Mouse (Mus musculus): Measurements from ENCODE around the gene Jarid2. TPM values are rescaled to one million over a fixed set of nuclear protein-coding genes. Genes with fewer than 3 reads are reported as not detected.

Jarid2 gene
- polyA plus RNA-seq, 1 experiment: 21.0 TPM

GRCm38 (mm10) chr13:44903416-44903815 is 174.1 kb downstream of the Jarid2 start:
- H3K27ac ChIP-seq (ENCODE audit: control insufficient read depth, insufficient read depth, low read depth, low read length): no peak overlapping the region
- TF ChIP-seq CTCF (IDR thresholded peaks at IDR 0.05; ENCODE audit: control insufficient read depth, insufficient read depth, insufficient replicate concordance, low read depth, low read length) (no peak), POLR2A (IDR thresholded peaks at IDR 0.05; ENCODE audit: control insufficient read depth, low read depth, low read length) (no peak)
- no peaks in the 10 kb centered on the region for H3K36me3 ChIP-seq (ENCODE audit: control insufficient read depth, insufficient read depth, low read length)
- peaks cover 3% of the 10 kb centered on the region; the same call in 1 of the 2 replicates for H3K4me1 ChIP-seq (ENCODE audit: control insufficient read depth, insufficient read depth, low read length)
- H3K27me3 ChIP-seq (ENCODE audit: control insufficient read depth, insufficient read depth, low read length): no peaks in the 10 kb centered on the region
- no peak overlapping the region for H3K4me3 ChIP-seq (ENCODE audit: control insufficient read depth, low read depth, low read length)

DNA sequence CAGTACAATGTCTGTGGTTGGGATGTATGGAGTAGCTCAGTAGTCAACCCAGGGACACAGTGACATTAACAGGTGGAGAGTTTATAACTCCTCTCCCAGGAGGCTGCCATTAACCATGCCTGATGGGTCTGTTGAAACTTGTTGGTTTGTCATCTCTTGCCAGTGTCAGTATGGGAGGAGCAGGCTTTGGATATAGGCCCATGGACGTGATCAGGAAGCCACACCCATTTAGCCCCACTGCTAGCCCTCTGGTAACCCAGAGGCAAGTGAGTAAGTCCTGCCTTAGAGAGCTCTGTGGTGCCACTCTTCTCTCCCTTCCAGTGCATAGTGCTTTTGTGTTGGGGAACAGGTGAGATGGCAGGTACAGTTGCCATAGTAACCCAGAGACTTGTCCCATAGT is 175.0 kb downstream of the Jarid2 start:
- no peak for TF ChIP-seq CTCF (IDR thresholded peaks at IDR 0.05; ENCODE audit: control insufficient read depth, insufficient read depth, insufficient replicate concordance, low read depth, low read length)
- TF ChIP-seq POLR2A (IDR thresholded peaks at IDR 0.05; ENCODE audit: control insufficient read depth, low read depth, low read length): no peak
- Histone ChIP-seq H3K27me3 (ENCODE audit: control insufficient read depth, insufficient read depth, low read length) (no peaks in the 10 kb centered on the region), H3K4me3 (ENCODE audit: control insufficient read depth, low read depth, low read length) (no peak overlapping the region), H3K36me3 (ENCODE audit: control insufficient read depth, insufficient read depth, low read length) (no peaks in the 10 kb centered on the region), H3K27ac (ENCODE audit: control insufficient read depth, insufficient read depth, low read depth, low read length) (no peak overlapping the region), H3K4me1 (ENCODE audit: control insufficient read depth, insufficient read depth, low read length) (peaks cover 3% of the 10 kb centered on the region; the same call in 1 of the 2 replicates)

DNA sequence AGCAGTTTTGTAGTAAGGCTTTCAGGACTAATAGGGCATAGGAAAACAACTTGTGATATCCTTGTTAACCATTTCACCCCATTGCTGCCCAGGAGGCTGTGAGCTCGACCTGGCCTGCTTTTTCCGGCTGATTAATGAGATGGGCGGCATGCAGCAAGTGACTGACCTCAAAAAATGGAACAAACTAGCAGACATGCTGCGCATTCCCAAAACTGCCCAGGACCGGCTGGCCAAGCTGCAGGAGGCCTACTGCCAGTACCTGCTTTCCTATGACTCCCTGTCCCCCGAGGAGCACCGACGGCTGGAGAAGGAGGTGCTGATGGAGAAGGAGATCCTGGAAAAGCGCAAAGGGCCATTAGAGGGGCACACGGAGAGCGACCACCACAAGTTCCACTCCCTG is 176.9 kb downstream of the Jarid2 start:
- Histone ChIP-seq H3K36me3 (ENCODE audit: control insufficient read depth, insufficient read depth, low read length) (no peaks in the 10 kb centered on the region), H3K4me1 (ENCODE audit: control insufficient read depth, insufficient read depth, low read length) (peaks cover 3% of the 10 kb centered on the region; the same call in 1 of the 2 replicates), H3K27ac (ENCODE audit: control insufficient read depth, insufficient read depth, low read depth, low read length) (no peak overlapping the region; the same call in 1 of the 2 replicates), H3K4me3 (ENCODE audit: control insufficient read depth, low read depth, low read length) (no peak overlapping the region), H3K27me3 (ENCODE audit: control insufficient read depth, insufficient read depth, low read length) (no peaks in the 10 kb centered on the region)
- TF ChIP-seq CTCF (IDR thresholded peaks at IDR 0.05; ENCODE audit: control insufficient read depth, insufficient read depth, insufficient replicate concordance, low read depth, low read length): no peak
- no peak for TF ChIP-seq POLR2A (IDR thresholded peaks at IDR 0.05; ENCODE audit: control insufficient read depth, low read depth, low read length)

GRCm38 (mm10) chr13:44907702-44908101 is 178.4 kb downstream of the Jarid2 start:
- Histone ChIP-seq H3K4me1 (ENCODE audit: control insufficient read depth, insufficient read depth, low read length) (peaks cover 3% of the 10 kb centered on the region; the same call in 1 of the 2 replicates), H3K27me3 (ENCODE audit: control insufficient read depth, insufficient read depth, low read length) (no peaks in the 10 kb centered on the region), H3K4me3 (ENCODE audit: control insufficient read depth, low read depth, low read length) (no peak overlapping the region), H3K27ac (ENCODE audit: control insufficient read depth, insufficient read depth, low read depth, low read length) (no peak overlapping the region), H3K36me3 (ENCODE audit: control insufficient read depth, insufficient read depth, low read length) (no peaks in the 10 kb centered on the region)
- TF ChIP-seq POLR2A (IDR thresholded peaks at IDR 0.05; ENCODE audit: control insufficient read depth, low read depth, low read length) (no peak), CTCF (IDR thresholded peaks at IDR 0.05; ENCODE audit: control insufficient read depth, insufficient read depth, insufficient replicate concordance, low read depth, low read length) (no peak)

GRCm38 (mm10) chr13:44908790-44909189 is 179.5 kb downstream of the Jarid2 start:
- no peaks in the 10 kb centered on the region for H3K27me3 ChIP-seq (ENCODE audit: control insufficient read depth, insufficient read depth, low read length)
- TF ChIP-seq CTCF (IDR thresholded peaks at IDR 0.05; ENCODE audit: control insufficient read depth, insufficient read depth, insufficient replicate concordance, low read depth, low read length): no peak
- no peak for TF ChIP-seq POLR2A (IDR thresholded peaks at IDR 0.05; ENCODE audit: control insufficient read depth, low read depth, low read length)
- H3K36me3 ChIP-seq (ENCODE audit: control insufficient read depth, insufficient read depth, low read length): no peaks in the 10 kb centered on the region
- no peak overlapping the region for H3K4me3 ChIP-seq (ENCODE audit: control insufficient read depth, low read depth, low read length)
- no peak overlapping the region for H3K27ac ChIP-seq (ENCODE audit: control insufficient read depth, insufficient read depth, low read depth, low read length)
- peaks cover 3% of the 10 kb centered on the region; the same call in 1 of the 2 replicates for H3K4me1 ChIP-seq (ENCODE audit: control insufficient read depth, insufficient read depth, low read length)

GRCm38 (mm10) chr13:44912851-44913250 is 183.6 kb downstream of the Jarid2 start:
- Histone ChIP-seq H3K27ac (ENCODE audit: control insufficient read depth, insufficient read depth, low read depth, low read length) (no peak overlapping the region), H3K36me3 (ENCODE audit: control insufficient read depth, insufficient read depth, low read length) (no peaks in the 10 kb centered on the region), H3K27me3 (ENCODE audit: control insufficient read depth, insufficient read depth, low read length) (no peaks in the 10 kb centered on the region), H3K4me1 (ENCODE audit: control insufficient read depth, insufficient read depth, low read length) (peaks cover 3% of the 10 kb centered on the region; the same call in 1 of the 2 replicates), H3K4me3 (ENCODE audit: control insufficient read depth, low read depth, low read length) (no peak overlapping the region)
- no peak for TF ChIP-seq CTCF (IDR thresholded peaks at IDR 0.05; ENCODE audit: control insufficient read depth, insufficient read depth, insufficient replicate concordance, low read depth, low read length)
- TF ChIP-seq POLR2A (IDR thresholded peaks at IDR 0.05; ENCODE audit: control insufficient read depth, low read depth, low read length): no peak

DNA sequence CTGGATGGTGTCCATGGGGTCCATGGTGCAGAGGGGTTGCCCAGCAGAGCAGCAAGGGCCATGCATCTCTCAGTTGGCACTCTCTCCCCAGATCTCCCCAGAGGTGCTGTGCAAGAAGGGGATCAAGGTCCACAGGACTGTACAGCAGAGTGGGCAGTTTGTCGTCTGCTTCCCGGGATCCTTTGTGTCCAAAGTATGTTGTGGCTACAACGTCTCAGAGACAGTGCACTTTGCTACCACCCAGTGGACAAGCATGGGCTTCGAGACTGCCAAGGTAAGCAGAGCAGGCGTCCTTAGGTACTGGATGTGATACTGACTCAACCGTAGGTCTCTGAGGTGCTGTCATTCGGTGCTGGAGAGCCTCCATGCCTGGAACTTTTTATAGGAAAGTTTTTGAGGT is 184.3 kb downstream of the Jarid2 start:
- no peak overlapping the region for H3K27ac ChIP-seq (ENCODE audit: control insufficient read depth, insufficient read depth, low read depth, low read length)
- H3K27me3 ChIP-seq (ENCODE audit: control insufficient read depth, insufficient read depth, low read length): no peaks in the 10 kb centered on the region
- no peak for TF ChIP-seq POLR2A (IDR thresholded peaks at IDR 0.05; ENCODE audit: control insufficient read depth, low read depth, low read length)
- peak; percentile 36; the same call in 1 of the 2 replicates for TF ChIP-seq CTCF (IDR thresholded peaks at IDR 0.05; ENCODE audit: control insufficient read depth, insufficient read depth, insufficient replicate concordance, low read depth, low read length)
- no peaks in the 10 kb centered on the region for H3K36me3 ChIP-seq (ENCODE audit: control insufficient read depth, insufficient read depth, low read length)
- no peaks in the 10 kb centered on the region; the same call in 1 of the 2 replicates for H3K4me1 ChIP-seq (ENCODE audit: control insufficient read depth, insufficient read depth, low read length)
- no peak overlapping the region for H3K4me3 ChIP-seq (ENCODE audit: control insufficient read depth, low read depth, low read length)

Data from testis, adult 2 months (tissue).